Mouse (Mus musculus) ES-E14 (cell line): ENCODE data around the gene Phldb1.

ENCODE experiments used
- ZC3H11A ChIP-seq: IDR thresholded peaks from 2 replicates; pipeline ENCODE4 v1.6.1; 2012; ENCODE audit warnings: low read depth, mild to moderate bottlenecking, inconsistent platforms, low read length, borderline replicate concordance
- ZNF384 ChIP-seq: IDR thresholded peaks from 2 replicates; pipeline ENCODE4 v1.6.1; 2012; ENCODE audit warnings: low read depth, low read length, inconsistent platforms

DNA sequence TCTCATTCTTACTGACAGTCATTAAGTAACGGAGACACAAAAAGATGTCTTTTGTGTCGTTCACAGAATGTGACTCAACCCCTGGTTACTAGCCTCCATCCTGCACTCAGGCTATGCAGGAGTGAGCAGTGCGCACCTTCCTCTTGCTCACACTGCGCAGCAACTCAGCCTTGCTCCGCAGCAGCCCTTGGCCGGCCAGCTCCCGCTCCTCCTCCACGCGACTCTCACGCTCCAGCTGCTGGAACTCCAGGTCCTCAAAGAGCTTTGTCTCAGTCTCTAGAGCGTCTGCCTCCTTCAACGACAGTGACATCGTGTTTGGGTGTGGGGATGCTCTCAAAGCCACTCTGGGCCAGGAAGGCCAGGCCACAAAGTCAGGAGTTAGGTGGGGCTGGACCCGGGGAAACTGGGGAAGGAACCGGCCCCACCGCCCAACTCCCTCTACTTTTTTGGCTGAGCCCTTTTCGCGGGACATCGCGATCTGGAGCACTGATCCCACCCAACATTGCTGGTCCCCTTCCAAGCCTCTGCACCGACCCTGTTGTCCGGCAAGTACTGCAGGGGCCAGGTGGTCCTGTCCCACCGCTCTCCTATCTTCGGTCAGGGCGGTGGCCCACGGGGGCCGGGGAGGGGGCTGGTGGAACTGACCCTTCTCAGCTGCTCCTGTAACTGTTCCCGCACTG lies 27.1 kb downstream of the Phldb1 start:
- TF ChIP-seq ZNF384 (no peak), ZC3H11A (no peak)
